Mouse (Mus musculus) layer of hippocampus, postnatal 14 days (tissue): ENCODE data around the gene Foxk2. TPM values are rescaled to one million over a fixed set of nuclear protein-coding genes. Genes with fewer than 3 reads are reported as not detected.

ENCODE experiments used
- DNase-seq, 2 experiments: peaks; one replicate each; pipeline ENCODE4 v3.0.0; 2021 to 2022; ENCODE audit warnings: low spot score in 2 of 2, mixed read lengths in 1 of 2
- long read RNA-seq, 2 experiments: library from polyadenylated mRNA; stranded (forward); transcript quantifications; one replicate each; pipeline ENCODE4 v2.0.0; 2021
- total RNA-seq, 2 experiments: library from RNA; stranded (reverse); gene quantifications; 2 replicates each; pipeline ENCODE4 v1.2.3; 2021

Foxk2 gene
- total RNA-seq = 10 to 100 TPM; 95.9 to 97.3 TPM
- long read RNA-seq, experiment 1, full-length matches to known transcripts = 6 of 28 reads
- long read RNA-seq, experiment 1, partial matches to known transcripts = 11 of 28 reads
- long read RNA-seq, experiment 1, other reads (novel, unspliced or antisense) = 11 of 28 reads
- long read RNA-seq, experiment 2, full-length matches to known transcripts = 14 of 42 reads
- long read RNA-seq, experiment 2, partial matches to known transcripts = 7 of 42 reads
- long read RNA-seq, experiment 2, other reads (novel, unspliced or antisense) = 21 of 42 reads

DNA sequence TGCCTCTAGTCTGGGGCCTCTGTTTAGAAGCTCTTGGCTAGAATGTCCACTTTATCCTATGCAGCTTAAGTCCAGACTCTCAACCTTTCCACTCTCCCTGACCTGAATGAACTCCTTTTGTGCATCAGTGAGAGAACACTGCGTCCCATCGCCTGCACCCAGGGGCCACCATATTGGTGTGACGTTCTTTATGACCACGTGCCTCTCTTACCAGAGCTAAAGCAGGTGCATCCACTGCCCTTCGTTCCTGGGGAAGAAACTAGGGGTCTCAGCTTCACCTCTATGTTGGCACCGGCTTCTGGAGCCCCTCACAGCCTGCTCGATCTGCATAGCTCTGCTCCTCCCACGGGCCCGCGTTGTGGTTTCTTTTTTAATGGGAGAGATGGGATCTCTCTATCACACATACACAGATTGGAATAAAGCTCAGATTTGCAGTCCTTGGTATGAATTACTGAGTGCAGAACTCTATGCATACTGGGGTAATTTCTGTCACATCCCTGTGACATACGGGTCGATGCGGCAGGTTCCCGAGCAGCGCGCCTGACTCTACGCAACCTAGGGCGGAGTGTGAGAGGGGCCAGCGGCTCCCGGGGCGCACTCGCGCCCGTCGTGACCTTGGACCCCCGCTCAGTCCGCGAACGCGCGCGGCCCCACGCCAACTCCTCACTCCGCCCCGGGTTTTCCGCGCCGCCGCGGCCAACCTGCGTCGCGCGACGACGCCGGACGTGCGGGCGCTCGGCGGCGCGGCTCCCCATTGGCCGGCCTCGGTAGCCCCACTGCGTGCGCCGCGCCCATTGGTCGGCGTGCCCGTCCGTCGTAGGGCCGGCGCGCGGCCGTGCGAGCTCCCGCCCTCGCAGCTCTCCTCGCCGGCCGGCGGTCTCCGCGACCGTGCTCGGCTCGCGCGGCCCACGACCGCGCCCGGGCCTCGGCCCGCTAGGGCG is at the start of gene Foxk2:
Gene Foxk2, plus strand, starts transcription at position 831 of the 941 bp plus-strand sequence.
- DNase-seq = peak; percentile 88 to 91

DNA sequence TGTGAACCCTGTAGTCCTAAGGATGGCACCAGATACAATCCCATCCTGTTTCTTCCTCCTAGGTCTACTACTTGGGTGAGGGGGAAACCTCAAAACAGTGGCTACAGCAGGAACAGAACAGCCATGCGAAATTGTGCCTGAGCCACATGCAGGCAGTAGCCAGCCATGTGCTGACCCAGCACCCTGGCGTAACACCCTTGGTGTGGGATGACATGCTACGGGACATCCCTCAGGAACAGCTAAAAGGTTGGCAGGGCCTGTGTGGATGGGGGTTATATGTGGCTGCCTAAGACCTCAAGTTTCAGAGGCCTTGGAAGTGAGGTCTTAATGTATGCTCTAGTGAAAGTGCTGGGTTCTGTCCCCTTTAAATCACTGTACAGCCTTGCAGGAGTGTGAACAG is 43.0 kb upstream of the Foxk2 start:
- no peak for DNase-seq

DNA sequence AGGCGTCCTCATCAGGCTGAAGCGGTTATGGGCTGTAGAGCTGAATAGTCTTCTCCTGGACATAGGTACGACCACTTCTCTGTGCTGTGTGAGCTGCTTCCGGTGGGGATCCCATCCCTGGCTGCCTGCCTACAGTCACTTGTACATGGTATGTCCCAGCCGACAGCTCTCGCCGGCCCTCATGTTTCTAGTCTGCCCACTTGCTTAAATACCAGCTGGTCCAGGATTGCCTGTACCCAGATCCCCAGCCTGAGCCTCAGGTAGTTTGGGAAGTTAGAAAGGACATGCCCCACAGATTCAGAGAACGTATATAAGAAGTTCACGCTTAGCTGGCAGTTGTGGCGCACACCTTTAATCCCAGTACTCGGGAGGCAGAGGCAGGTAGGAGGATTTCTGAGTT is 40.0 kb upstream of the Foxk2 start:
- no peak for DNase-seq

DNA sequence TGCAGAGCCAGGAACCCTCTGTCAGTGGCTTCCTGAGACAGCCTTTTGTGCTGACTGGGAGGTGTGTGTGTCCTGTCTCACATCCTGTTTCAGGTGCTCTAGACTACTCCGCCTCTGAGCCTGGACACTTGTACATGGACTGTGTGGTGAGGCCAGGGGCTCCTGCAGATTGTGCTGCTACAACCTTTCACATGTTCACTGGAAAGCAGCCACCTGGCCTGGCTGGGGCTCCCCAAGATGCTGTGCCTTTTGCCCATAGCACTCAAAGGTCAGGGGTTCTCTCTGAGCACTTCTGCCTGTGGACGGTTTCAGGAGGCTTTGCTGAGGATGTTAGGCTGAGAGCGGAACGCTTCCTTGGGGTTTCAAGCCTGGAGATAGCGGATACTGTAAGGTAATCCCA is 39.0 kb upstream of the Foxk2 start:
- no peak for DNase-seq

DNA sequence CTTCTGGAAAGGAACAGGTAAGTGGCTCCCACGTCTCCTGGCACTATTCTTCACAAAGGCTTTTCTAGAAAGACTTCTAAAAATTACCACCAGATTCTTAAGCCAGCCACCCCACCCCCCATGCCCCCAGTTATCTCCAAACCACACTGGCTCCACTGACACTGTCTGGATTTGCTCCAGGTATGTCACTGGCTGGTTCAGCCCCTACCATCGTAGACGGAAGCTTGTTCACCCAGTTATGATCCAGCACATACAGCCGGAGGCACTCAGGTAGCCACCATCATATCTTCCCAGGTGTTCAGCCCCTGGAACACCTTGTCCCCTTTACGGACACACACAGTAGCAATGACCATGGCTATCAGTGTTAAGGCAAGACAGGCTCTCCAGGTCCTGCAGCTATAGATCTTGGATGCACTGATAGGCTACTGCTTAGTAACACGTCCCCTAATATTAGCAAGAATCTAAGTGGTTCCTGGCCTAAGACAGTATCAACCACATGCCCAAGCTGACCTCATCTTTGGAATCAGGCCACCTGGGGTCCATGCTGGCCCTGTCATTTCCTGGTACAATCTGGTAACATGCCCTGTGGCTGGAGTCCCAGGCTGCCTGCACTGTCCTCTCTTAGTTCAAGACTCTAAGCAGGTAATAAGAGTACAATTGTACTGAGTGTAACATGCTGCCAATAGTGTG is 38.3 kb upstream of the Foxk2 start:
- DNase-seq = no peak

DNA sequence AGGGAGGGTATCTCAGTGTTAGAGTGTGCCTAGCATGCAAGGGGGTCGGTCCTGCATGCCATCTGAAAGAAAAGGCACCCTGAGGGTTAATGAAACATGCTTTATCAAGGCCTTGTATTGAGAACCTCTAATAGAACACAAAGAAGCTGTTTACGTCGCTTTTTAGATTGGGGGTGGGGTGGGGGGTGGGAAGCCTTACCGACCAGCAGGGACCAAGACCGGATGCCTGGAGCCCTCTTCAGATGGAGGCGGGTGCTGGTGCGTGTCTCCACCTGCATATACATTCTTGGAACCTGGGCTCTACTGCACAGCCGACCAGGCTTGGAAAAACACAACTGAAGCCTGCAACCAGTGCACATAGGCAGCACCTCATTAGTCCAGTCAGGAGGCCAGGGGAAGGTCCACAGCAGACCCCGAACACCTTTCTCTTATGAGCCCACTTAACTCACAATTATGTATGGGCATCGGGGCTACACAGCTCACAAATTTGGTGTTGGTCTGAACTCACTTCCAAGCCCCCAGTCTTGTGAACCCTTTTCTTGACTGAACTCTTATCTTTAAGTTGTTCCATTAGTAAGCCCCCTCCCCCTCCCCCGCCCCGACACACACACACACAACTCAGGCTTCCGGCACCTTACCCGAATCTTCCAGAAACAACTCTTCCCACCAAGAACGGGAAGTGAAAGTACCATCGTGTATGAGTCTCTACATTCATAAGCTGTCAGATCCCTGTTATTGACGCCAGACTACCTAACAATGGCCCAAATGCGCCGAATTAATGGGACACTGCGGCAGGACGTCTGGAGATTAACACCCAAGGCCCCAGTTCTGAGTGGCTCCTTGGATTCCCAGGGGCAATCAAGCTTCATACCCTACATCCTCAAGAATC is 31.4 kb upstream of the Foxk2 start:
- no peak for DNase-seq

DNA sequence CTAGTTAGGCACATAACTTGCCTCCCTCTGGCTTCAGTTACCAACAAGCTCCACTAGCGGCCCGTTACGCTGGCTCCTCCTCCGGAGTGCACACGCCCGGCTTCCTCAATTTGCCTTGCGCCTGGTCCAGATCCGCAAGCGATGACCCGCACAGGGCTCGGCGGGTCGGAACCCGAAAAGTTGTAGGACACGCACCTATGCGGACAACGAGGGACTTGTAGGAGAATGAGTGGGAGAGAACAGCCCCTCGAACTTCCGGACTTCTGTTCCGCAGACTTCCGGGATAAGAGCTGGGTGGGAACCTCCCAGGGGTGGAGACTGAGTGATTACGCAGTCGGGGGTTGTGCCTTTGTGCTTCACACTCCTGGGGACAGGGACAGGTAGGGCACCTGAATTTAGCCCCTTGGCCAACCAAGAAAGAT is 30.8 kb upstream of the Foxk2 start, which contains the start of gene Cybc1:
Gene Cybc1, minus strand, starts transcription at position 305 of the 422 bp plus-strand sequence.
- DNase-seq = peak; percentile 70 to 71

DNA sequence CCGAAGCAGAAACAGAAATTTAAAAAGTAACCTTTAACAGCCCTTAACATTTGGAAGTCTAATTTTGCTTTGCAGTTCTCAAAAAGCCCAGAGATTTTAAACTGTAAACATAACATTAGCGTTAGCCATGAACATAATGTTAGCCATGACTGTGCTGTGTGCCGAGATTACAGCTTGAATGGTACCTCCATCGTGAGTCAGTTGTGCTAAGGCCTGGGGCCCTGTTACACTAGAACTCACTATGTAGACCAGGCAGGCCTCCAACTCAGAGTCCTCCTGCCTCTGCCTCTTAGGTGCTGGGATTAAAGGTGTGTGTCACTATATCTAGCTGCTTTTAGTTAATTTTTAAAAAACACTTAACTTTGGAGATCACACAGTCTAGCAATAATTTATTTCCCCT is 28.6 kb upstream of the Foxk2 start:
- DNase-seq = no peak

DNA sequence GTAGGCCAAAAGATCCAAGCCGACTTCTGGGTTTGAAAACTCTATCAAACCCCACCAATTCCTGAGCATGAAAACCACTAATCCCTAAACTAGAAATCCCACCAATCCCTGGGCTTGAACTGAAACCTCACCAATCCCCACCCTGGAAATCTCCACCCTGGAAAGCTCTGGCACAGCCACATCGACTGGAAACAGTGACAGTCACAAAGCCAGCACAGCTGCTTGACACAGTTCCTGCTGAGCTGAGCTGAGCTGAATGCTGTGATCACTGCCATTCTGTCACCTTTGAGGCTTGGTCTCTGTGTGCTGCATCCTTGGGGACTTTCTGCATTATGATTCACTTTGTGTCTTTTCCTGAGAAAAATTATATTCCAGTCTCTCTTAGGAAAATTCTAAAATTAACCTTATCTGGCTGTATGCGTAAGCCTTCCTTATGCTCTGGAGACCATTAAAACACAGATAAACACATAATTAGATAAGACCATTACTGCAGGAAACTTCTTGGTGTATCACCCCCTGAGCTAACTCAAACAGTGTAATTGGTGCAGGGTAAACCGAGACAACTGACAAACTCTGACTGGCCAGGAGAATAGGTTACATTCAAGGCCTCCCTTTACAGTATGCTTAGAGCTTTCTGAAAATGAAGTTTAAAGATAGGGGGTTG is 28.0 kb upstream of the Foxk2 start:
- no peak for DNase-seq

DNA sequence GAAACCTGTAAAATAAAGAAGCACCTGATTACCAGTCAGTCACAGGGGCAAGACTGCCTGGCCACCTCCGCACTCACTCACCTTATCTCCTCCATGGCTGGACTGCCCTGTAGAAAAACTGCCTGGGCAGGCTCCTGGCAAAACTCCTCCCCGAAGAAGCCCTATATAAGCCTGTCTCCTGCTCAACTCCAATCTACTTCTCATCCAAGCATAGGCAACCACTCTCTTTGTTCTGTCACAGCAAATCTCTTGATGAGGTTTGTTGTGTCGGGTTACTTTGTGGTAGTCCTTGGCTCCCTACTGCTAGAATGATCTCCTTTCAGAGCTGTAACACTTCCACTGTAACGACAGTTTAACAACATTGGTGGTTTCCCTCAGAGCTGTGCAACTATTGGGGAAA is 27.1 kb upstream of the Foxk2 start:
- DNase-seq = no peak

DNA sequence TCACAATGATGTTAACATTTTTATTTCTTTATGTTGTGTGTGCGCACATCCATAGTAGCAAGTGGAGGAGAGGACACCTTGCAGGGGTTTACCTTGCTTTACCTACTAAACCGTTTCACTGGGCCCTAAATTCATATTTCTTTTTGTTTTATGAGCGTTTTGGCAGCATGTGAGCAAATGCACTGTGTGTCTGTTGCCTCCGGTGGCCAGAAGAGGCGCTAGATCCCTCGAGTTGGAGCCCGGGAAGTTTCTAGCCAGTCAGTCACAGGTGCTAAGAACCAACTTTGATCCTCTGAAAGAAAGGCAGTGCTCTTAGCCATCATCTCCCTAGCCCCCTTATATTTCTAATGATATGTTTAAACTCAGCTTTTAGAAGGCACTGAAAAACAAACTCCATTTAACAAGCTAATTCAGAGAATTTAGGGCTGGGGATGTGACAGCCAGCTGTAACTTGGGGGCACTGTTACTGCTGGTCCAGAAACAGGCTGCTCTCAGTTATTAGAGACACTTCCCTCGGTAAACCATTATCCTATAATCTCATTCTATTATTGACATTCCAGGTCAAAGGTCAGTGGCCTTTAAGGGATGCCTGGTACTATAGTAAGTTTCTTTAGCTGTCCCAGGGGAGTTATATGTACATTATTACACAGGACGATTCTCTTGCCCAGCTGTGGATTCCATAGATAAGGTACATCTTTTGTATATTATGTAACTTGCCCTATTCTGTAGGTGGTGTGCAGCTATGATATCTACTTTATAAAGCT is 24.1 kb upstream of the Foxk2 start:
- DNase-seq = no peak

DNA sequence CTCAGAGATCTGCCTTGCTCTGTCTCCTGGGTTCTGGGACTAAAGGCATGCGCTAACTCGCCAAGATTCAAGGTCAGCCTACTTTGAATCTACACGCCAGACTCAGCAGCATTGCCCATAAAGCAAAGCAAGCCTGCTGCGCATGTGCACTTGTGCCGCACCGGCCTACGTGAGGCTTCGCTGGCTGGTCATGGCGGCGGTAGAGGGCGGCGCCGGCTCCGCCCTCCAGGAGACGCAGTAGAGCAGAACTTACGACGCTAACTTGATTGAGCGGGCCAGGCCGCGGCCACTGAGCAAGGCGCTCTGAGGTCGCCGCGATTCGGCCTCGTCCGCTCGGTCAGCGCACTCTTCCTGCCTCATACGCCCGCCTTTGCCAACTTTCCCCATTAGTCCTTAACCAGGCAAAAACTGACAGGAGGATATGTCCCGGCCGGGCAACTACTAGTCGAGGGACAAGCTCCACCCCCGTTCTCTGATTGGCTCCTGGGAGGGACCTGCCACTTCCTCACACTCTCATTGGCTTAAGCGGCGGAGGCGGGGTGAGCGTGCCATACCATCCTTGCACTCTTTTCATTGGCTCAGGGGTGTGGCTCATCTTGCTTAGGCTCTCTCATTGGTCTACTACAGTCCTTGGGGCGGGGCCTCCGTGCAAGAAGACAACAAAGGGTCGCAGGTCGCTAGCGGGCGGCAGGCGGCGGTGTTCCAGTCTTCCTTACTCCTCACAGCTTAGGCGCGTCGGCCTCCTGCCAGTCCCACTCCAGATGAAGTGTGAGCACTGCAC is 23.0 kb upstream of the Foxk2 start, which contains the start of gene Narf:
Gene Narf, plus strand, starts transcription at position 690 of the 781 bp plus-strand sequence.
- peak; percentile 99 to 100 for DNase-seq

DNA sequence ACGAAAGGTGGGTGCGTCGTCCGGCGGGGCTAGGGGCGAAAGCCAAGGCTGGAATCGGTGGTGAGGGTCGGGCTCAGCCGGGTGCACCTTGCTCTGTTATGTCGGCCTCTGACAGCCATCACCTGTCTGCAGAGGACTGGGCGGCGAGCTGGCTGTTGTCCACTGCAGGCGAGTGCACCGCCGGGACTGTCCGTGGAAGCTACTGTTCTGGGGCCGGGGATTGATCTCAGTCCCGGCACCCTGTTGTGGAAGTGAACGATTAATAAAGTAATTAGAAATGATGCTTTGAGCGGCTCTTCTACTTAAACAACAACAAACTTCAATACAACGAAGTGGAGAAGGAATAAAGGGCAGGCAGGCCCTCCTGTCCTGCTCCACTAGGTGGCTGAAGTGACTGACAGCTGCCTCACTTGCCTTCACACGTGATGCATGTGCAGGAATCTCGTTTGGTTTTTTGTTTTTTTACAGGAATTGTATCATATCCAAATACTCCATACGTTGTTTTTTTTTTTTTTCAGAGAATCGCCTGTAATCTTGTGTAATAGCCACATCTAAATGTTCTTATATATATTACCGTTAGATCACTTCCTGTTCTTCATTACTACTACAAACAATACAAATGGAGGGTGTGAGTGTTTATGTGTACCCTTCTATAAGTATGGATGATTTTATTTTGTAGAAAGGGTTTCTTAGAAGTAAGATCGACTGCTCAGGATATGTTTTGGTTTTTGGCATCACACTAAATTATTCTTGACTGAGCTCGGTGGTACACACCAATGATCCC is 22.3 kb upstream of the Foxk2 start:
- peak in 1 of 2 experiments; percentile 48 for DNase-seq

DNA sequence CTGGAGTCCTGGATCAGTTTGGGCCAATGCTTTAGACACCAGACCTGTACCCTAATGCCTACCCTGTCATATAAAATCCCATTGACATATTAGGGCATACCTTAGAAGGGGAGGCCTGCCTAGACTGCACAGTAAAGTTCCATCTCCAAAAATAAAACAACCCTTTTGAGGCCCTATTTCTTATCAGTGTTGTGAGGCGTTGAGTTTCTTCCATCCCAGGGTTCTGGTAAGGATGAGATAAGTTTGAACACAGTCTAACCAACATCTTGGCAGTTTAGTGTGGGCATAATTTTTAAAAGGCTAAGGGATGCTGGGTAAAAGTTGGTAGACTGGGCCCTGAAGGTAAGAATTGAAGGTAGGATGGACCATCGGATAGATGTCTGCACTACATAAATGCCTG is 20.1 kb upstream of the Foxk2 start:
- DNase-seq = no peak

DNA sequence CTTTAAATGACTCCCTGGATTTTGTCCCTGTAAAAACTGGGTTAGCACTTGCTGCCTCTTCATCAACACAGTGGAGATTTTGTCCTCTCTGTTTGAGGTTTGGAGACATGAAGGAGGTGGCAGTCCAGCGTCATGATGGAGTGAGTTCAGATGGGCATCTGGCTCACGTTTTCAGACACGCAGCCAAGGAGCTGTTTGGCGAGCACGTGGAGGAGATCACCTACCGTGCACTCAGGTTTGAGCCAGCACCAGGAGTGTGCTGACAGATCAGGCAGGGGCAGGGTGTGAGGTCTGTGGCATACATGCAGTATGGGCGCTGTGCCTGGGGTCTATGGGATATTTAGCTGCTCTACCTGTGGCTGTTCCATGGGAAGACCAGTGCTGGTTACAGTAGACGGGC is 9.6 kb upstream of the Foxk2 start:
- no peak for DNase-seq

DNA sequence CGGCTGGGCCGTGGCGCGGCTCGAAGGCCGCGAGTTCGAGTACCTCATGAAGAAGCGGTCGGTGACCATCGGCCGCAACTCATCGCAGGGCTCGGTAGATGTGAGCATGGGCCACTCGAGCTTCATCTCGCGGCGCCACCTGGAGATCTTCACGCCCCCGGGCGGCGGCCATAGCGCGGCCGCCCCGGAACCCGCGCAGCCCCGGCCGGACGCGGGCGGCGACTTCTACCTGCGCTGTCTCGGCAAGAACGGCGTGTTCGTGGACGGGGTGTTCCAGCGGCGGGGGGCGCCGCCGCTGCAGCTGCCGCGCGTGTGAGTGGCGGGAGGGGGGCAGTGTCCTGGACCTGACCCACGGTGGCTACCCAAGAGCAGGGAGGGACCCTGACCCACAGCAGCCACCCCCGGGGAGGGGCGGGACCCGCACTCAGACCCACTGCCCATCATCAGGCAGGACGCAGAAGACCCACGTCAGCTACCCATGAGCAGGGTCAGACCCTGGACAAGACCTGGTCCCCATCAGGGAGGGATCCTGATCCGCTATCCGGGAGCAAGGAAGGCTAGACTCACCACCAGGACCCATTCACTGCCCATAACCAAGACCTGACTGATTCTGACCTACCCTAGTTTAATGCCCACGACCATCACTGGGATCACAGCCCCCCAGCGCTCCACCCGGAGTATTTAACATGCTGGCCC is 569 bp downstream of the Foxk2 start:
- peak in 1 of 2 experiments; percentile 34 for DNase-seq

DNA sequence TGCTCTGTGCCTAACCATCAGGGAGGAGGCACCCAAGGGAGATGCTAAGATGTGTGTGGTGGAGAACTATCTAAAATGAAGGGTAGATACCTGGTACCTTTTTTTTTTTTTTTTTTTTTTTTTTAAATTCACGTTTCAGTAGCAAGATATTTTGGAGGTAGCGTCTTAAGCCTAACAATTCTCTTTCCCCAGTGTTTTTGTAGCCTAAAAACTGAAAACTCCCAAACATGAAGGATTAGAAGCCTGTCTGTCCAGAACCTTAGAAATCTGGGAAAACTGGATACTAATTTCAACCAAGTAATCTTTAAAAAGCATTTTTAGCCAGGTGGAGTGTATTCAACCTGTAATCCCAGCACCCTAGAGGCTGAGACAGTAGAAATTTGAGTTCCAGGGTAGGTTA is 1.3 kb downstream of the Foxk2 start:
- DNase-seq = no peak
